Mouse (Mus musculus): ENCODE measurements at regions not wholly inside any gene's neighbourhood (a gene's known extent, or its start where the extent isn't known, plus 50 kb on each side); places are given as distances from the start of the nearest gene placed in this dataset.

DNA sequence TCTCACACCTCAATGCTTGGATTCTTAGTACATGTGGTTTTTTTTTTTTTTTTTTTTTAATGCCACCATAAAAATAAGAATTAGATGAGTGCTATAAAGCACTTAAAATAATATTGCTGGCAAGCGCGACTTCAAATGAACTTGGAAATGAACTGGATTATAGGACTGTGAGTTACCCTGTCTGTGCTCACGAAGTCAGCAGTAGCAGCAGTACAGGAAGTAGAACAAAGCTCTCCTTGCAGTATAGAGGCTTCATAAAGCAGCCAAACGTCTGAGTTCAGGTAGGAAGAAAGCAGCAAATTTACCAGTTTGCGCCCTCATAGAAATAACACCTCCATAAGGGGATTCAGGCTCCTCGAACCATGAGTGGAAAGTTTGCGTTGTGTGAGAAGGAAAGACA lies 115.6 kb upstream of the Fat1 start:
- TF ChIP-seq CTCF (IDR thresholded peaks at IDR 0.05; ENCODE audit: borderline replicate concordance, insufficient read depth, low read depth, low read length) = no peak
- TF ChIP-seq POLR2A (IDR thresholded peaks at IDR 0.05; ENCODE audit: borderline replicate concordance, insufficient read depth, low read length) = no peak
